Mouse (Mus musculus): ENCODE data around the gene Gm49322. TPM values are rescaled to one million over a fixed set of nuclear protein-coding genes. Genes with fewer than 3 reads are reported as not detected.

The Gm49322 gene
- polyA plus RNA-seq, 1 experiment = 4.5 TPM

- TF ChIP-seq POLR2A (IDR thresholded peaks at IDR 0.05; ENCODE audit: borderline replicate concordance, extremely low read depth, insufficient read depth, insufficient read length, poor library complexity, severe bottlenecking) (no peak), CTCF (IDR thresholded peaks at IDR 0.05; ENCODE audit: borderline replicate concordance, extremely low read depth, insufficient read depth, insufficient read length) (no peak)
- DNase-seq (ENCODE audit: low read depth) = no peak
These were observed 20.2 kb upstream of the Gm49322 start for GRCm38 (mm10) chr10:80585581-80585980.

- TF ChIP-seq POLR2A (IDR thresholded peaks at IDR 0.05; ENCODE audit: borderline replicate concordance, extremely low read depth, insufficient read depth, insufficient read length, poor library complexity, severe bottlenecking) = no peak
- TF ChIP-seq CTCF (IDR thresholded peaks at IDR 0.05; ENCODE audit: borderline replicate concordance, extremely low read depth, insufficient read depth, insufficient read length) = no peak
- no peak for DNase-seq (ENCODE audit: low read depth)
These were observed 19.2 kb upstream of the Gm49322 start for GRCm38 (mm10) chr10:80586407-80587304.

GRCm38 (mm10) chr10:80587305-80587657, 18.5 kb upstream of the Gm49322 start:
- no peak for DNase-seq (ENCODE audit: low read depth)
- TF ChIP-seq CTCF (IDR thresholded peaks at IDR 0.05; ENCODE audit: borderline replicate concordance, extremely low read depth, insufficient read depth, insufficient read length) = no peak
- no peak for TF ChIP-seq POLR2A (IDR thresholded peaks at IDR 0.05; ENCODE audit: borderline replicate concordance, extremely low read depth, insufficient read depth, insufficient read length, poor library complexity, severe bottlenecking)

GRCm38 (mm10) chr10:80589127-80589878, 16.5 kb upstream of the Gm49322 start:
- TF ChIP-seq POLR2A (IDR thresholded peaks at IDR 0.05; ENCODE audit: borderline replicate concordance, extremely low read depth, insufficient read depth, insufficient read length, poor library complexity, severe bottlenecking) = no peak
- TF ChIP-seq CTCF (IDR thresholded peaks at IDR 0.05; ENCODE audit: borderline replicate concordance, extremely low read depth, insufficient read depth, insufficient read length) = no peak

GRCm38 (mm10) chr10:80589879-80590854, 15.7 kb upstream of the Gm49322 start, which contains the start of gene Abhd17a:
Abhd17a (minus strand) TSS chr10:80590341.
- DNase-seq (ENCODE audit: low read depth) = peak; percentile 99
- TF ChIP-seq CTCF (IDR thresholded peaks at IDR 0.05; ENCODE audit: borderline replicate concordance, extremely low read depth, insufficient read depth, insufficient read length) (no peak), POLR2A (IDR thresholded peaks at IDR 0.05; ENCODE audit: borderline replicate concordance, extremely low read depth, insufficient read depth, insufficient read length, poor library complexity, severe bottlenecking) (peak; percentile 91)

More at GRCm38 (mm10) chr10:80589127-80589878, 16.5 kb upstream of the Gm49322 start:
- DNase-seq (ENCODE audit: low read depth) = no peak

- DNase-seq (ENCODE audit: low read depth) = no peak
- TF ChIP-seq POLR2A (IDR thresholded peaks at IDR 0.05; ENCODE audit: borderline replicate concordance, extremely low read depth, insufficient read depth, insufficient read length, poor library complexity, severe bottlenecking) (no peak), CTCF (IDR thresholded peaks at IDR 0.05; ENCODE audit: borderline replicate concordance, extremely low read depth, insufficient read depth, insufficient read length) (no peak)
These were observed 9.5 kb upstream of the Gm49322 start for GRCm38 (mm10) chr10:80596318-80596717.

- DNase-seq (ENCODE audit: low read depth) = peak; percentile 99
These were observed 3.0 kb upstream of the Gm49322 start, which contains the start of the genes Scamp4 and Adat3 for GRCm38 (mm10) chr10:80602698-80603325. Scamp4 (plus strand) TSS chr10:80602872. Adat3 (plus strand) TSS chr10:80602880.

GRCm38 (mm10) chr10:80603364-80603763, 2.5 kb upstream of the Gm49322 start:
- no peak for DNase-seq (ENCODE audit: low read depth)
- TF ChIP-seq CTCF (IDR thresholded peaks at IDR 0.05; ENCODE audit: borderline replicate concordance, extremely low read depth, insufficient read depth, insufficient read length) (no peak), POLR2A (IDR thresholded peaks at IDR 0.05; ENCODE audit: borderline replicate concordance, extremely low read depth, insufficient read depth, insufficient read length, poor library complexity, severe bottlenecking) (no peak)

More at GRCm38 (mm10) chr10:80602698-80603325, 3.0 kb upstream of the Gm49322 start, which contains the start of the genes Scamp4 and Adat3:
- no peak for TF ChIP-seq CTCF (IDR thresholded peaks at IDR 0.05; ENCODE audit: borderline replicate concordance, extremely low read depth, insufficient read depth, insufficient read length)
- peak; percentile 36; the same call in 1 of the 2 replicates for TF ChIP-seq POLR2A (IDR thresholded peaks at IDR 0.05; ENCODE audit: borderline replicate concordance, extremely low read depth, insufficient read depth, insufficient read length, poor library complexity, severe bottlenecking)

GRCm38 (mm10) chr10:80604001-80604509, 1.8 kb upstream of the Gm49322 start:
- DNase-seq (ENCODE audit: low read depth) = no peak
- TF ChIP-seq POLR2A (IDR thresholded peaks at IDR 0.05; ENCODE audit: borderline replicate concordance, extremely low read depth, insufficient read depth, insufficient read length, poor library complexity, severe bottlenecking) (no peak), CTCF (IDR thresholded peaks at IDR 0.05; ENCODE audit: borderline replicate concordance, extremely low read depth, insufficient read depth, insufficient read length) (no peak)

GRCm38 (mm10) chr10:80604988-80605387, 833 bp upstream of the Gm49322 start:
- DNase-seq (ENCODE audit: low read depth) = no peak
- TF ChIP-seq CTCF (IDR thresholded peaks at IDR 0.05; ENCODE audit: borderline replicate concordance, extremely low read depth, insufficient read depth, insufficient read length) (no peak), POLR2A (IDR thresholded peaks at IDR 0.05; ENCODE audit: borderline replicate concordance, extremely low read depth, insufficient read depth, insufficient read length, poor library complexity, severe bottlenecking) (no peak)
